Mouse (Mus musculus): ENCODE measurements around the gene Bud31. TPM values are rescaled to one million over a fixed set of nuclear protein-coding genes. Genes with fewer than 3 reads are reported as not detected.
"Not testable (repeated sequence)": the region's sequence is repeated elsewhere in the genome, so short reads cannot be mapped to it uniquely, and the experiment has no call there.

The Bud31 gene
- total RNA-seq, 4 experiments from 2014 or later = 70.3 to 76.5 (median 74.1) TPM

DNA sequence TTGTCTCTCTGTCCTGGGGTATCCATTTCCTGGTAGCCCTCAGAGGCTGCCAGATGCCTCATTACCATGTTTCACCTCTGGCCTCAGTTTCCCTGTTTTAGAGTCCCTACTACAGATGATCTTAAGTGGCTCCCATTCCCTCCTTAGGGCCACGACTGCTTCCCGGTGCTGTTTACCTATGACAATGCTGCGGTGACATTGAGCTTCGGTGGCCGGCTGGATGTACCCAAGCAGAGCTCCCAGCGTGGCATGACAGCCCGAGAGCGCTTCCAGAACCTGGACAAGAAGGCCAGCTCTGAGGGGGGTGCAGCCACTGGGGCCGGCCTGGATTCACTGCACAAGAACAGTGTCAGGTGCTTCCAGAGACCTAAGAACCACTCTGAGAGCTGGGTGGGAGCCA, 13.6 kb upstream of the Bud31 start:
- no peak for DNase-seq (ENCODE audit: low spot score in 2 of 2)

GRCm38 (mm10) chr5:145129124-145129523, 11.0 kb upstream of the Bud31 start:
- DNase-seq (ENCODE audit: low spot score in 2 of 2) = no peak

- DNase-seq (ENCODE audit: low spot score in 2 of 2) = peak in 1 of 2 experiments; percentile 64
Observed at GRCm38 (mm10) chr5:145129773-145130172, 10.4 kb upstream of the Bud31 start.

- DNase-seq (ENCODE audit: low spot score in 2 of 2) = peak; percentile 44 to 83
Observed at GRCm38 (mm10) chr5:145130191-145130590, 10.0 kb upstream of the Bud31 start.

- no peak for DNase-seq (ENCODE audit: low spot score in 2 of 2)
Observed at GRCm38 (mm10) chr5:145130995-145131394, 9.2 kb upstream of the Bud31 start.

- DNase-seq (ENCODE audit: low spot score in 2 of 2) = not testable (repeated sequence)
Observed at GRCm38 (mm10) chr5:145133275-145133674, 6.9 kb upstream of the Bud31 start.

DNA sequence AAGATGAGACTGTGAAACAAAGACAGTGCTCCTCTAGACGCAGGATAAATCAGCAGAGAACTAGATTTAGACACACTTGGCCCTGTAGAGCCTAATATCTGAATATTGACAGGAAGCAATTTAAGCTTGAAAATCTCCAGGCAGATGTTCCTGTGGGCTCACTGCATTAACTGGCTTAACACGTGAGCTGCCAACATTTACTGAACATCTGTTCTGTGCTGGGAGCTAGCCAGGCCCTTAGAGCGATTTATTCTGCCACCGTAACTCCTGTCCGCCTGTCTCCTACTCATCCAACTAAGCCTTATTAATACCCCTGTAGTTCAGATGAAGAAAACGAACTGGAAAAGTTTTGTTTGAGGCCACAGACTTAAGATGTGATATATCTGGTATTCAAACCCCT, 1.3 kb upstream of the Bud31 start:
- DNase-seq (ENCODE audit: low spot score in 2 of 2) = no peak

DNA sequence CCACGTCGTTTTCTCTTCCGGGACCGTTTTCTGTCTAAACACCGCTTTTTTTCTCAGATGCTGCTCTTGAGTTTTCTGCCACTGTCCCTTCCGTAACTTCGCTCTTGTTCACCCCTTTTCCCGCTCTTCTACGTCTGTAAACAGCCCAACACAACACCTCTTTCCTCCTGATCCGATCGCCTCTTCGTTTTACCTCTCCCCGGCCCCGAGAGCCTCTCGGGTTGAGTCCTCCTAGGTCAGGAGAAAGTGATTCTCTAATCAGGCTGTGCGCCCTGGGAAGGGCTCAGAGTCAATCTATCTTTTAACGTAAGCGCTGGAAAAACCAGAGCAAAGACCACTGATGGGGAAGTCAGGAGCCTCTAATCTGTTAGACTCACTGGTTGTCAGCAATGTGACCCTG, 449 bp downstream of the Bud31 start:
- DNase-seq (ENCODE audit: low spot score in 2 of 2) = no peak

GRCm38 (mm10) chr5:145147748-145148147, 7.6 kb downstream of the Bud31 start:
- no peak for DNase-seq (ENCODE audit: low spot score in 2 of 2)

DNA sequence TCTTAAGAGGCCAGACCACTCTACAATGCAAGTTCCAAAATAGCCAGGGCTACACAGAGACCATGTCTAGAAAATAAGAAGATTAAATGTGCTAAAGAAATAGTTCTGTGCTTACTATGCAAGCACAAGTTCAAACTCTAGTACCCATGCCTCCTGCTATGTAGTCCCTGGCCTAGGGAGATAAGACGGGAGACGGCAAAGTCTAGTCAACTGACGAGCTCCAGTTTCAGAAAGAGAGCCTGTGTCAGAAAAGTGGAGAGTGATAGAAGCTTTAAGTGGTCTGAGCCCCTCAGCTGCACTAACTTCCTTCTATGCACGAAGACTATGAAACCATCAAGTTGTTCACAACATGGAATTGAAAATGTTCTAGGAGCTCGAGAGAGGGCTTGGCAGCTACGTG, 9.1 kb downstream of the Bud31 start:
- DNase-seq (ENCODE audit: low spot score in 2 of 2) = no peak

DNA sequence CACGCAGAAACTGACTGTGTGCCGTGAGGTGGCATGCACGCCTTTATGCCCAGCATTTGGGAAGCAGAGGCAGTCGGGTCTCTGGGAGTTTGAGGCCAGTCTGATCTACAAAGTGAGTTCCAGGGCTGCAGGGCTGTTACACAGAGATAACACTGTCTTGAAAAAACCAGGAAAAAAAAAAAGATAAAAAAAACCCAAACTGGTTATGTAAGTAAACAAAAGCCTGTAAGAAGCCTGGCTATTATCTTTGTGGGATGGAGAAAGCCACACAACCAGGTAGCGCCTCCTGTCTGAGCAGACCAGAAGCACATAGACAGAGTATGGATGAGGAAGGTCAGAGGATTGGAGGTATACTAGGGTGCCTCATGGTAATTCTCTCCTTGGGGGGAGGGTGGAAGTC, 12.5 kb downstream of the Bud31 start:
- DNase-seq (ENCODE audit: low spot score in 2 of 2) = no peak

DNA sequence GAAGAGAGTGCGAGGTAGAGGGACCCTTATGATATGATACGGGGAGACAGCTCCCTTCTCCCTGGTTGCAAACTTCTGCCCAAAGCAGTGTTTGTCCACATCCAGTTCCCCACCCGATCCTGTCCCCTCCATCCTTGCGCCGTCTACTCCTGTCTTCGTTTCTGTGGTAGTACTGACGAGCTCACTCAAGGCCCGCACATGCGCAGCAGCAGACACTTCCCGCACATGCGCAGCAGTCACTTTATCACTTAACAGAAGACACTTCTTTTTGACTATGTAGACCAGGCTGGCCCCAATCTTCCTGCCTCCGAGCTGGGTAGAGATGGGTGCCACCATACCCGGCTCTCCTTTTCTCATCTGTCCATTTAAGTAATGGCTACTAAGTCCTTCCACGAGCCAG, 21.2 kb downstream of the Bud31 start:
- DNase-seq (ENCODE audit: low spot score in 2 of 2) = no peak

GRCm38 (mm10) chr5:145164710-145165109, 24.5 kb downstream of the Bud31 start:
- DNase-seq (ENCODE audit: low spot score in 2 of 2) = no peak

GRCm38 (mm10) chr5:145165184-145165583, 25.0 kb downstream of the Bud31 start:
- no peak for DNase-seq (ENCODE audit: low spot score in 2 of 2)

- DNase-seq (ENCODE audit: low spot score in 2 of 2) = peak; percentile 98
Observed at GRCm38 (mm10) chr5:145166536-145167305, 26.6 kb downstream of the Bud31 start, which contains the start of the genes Ptcd1 and Cpsf4. Gene Ptcd1 (minus strand): TSS chr5:145167108. Gene Cpsf4 (plus strand): TSS chr5:145167213.

DNA sequence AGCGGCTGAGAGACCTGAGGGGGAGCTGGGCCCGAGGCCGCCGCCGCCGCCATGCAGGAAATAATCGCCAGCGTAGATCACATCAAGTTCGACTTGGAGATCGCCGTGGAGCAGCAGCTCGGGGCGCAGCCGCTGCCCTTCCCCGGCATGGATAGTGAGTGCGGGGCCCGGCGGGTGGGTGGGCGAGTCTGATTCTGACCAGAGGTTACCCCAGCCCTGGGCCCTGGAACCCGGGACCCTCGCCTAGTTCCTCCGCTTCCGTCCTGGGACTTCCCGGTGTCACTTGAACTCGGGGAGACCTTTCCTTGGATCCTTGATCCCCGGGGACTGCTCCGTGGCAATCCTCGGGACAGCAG, 27.1 kb downstream of the Bud31 start:
- DNase-seq (ENCODE audit: low spot score in 2 of 2) = no peak

- DNase-seq (ENCODE audit: low spot score in 2 of 2) = no peak
Observed at GRCm38 (mm10) chr5:145178461-145178980, 38.4 kb downstream of the Bud31 start.

- no peak for DNase-seq (ENCODE audit: low spot score in 2 of 2)
Observed at GRCm38 (mm10) chr5:145185244-145185643, 45.1 kb downstream of the Bud31 start.

DNA sequence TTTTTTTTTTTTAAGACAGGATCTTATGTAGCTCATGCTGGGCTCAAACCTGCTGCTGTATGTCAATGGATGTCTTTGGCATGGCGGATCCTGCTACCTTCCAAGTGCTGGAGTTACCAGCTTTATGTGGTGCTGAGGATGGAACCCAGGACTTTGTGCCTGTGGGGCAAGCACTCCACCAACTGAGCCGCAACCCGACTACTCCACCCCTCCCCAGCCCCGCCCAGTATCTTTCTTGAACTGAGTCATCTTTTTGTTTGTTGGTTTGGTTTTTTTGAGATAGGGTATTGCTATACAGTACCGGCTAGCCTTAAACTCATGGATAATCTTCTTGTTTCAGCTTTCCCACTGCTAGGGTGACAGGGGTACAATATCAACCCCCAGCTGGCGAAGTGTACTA, 49.3 kb downstream of the Bud31 start:
- no peak for DNase-seq (ENCODE audit: low spot score in 2 of 2)

DNA sequence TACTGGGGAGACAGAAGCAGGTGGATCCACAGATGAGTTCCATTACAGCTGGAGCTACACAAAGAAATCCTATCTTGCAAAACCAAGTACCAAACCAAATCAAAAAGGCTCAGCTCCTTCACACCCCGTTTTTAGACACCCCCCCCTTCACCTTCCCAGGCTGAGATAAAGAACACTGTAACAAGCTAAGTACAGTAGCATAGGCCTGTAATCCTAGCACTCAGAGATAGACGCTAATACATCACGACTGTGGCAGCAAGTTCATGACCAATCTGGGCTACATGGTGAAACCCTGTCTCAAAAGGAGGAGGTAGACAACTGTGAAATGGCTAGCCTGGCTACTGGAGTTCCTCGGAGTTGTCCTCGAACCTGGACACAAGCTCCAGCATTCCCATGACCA, 50.2 kb downstream of the Bud31 start:
- no peak for DNase-seq (ENCODE audit: low spot score in 2 of 2)

DNA sequence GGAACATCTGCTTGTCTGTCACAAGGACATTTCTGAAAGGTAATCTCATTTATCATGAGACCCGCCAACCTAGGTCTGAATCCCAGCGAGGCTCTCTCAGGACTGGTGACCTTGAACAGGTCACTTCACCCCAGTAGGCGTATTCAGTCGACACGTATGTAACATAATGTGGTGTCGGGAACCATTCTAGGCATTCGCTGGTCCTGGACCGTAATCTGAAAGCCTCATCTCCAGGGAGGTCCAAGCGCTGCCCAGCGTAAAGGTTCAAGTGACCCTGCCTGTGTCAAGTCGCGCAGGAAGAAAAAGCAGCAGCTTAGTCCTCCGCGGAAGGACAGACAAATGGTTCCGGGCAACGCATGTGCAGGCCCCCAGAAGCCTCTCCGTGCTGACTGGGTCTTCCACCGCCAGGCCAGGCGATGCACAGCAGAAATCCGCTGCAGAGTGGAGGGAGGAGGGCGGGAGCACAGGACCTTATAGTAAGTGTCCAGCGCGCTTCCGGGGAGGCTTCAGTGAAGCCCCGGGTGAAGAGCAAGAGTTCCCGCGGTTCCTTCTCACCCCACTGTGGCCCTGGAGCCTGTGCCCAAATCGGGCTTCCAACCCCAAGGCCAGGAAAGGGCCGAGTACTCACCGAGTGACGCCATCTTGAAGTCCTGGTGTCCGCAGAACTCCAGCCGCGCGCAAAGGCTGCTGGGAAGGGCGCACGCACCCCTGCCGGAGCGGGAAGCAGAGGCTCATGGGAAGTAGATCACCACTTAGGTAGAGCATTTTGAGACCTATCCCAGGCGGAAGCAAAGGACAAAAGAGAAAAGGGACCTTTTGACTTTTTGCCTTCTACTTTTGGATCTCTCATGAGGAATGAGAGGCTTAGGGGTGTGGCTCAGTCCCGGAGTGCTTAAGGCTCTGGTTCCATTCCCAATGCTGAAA, 51.0 kb downstream of the Bud31 start:
- DNase-seq (ENCODE audit: low spot score in 2 of 2) = peak; percentile 85

- DNase-seq (ENCODE audit: low spot score in 2 of 2) = no peak
Observed at GRCm38 (mm10) chr5:145191962-145192361, 51.8 kb downstream of the Bud31 start, which contains the start of gene Atp5j2. Gene Atp5j2 (minus strand): TSS chr5:145192062.

All from left cerebral cortex, adult 8-10 months (tissue).